10 mouse cellular contexts compared by ENCODE assay signal in the genomic region with DNA sequence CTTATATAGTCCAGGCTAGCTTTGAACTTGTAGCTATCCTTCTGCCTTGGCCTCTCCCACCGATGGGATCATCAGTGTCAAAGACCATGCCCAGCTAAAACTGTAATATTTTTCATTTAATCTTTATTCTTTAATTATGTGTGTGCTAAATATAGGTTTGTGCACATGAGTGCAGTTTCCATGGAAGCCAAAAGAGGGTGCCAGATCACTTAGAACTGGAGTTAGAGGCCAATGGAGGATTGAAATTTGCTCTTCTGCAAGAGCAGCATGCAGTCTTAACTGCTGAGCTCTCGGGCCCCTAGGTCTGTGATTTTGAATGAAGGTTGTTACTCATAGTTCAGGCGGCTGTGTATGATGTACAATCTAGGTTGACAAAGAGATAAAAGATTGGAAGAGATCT.
DNase-seq lines count a peak whose midpoint lies in the region; ATAC-seq lines count a peak whose summit lies in the region.
"Had no signal": no experiment of that assay in that cellular context is flagged by ENCODE, and none has a peak within 500 bp of the region (broad histone marks: within the 10 kb centered on the region; RNA-seq: fewer than 3 reads in every experiment).

No protein-coding gene starts in this region.

- DNase-seq in CD4-positive, CD25-positive, alpha-beta regulatory T cell, adult 2 months (ENCODE audit: low read depth, low spot score): peak; percentile 7
- DNase-seq in kidney, postnatal 10 days: peak; percentile 36
- no peak for DNase-seq in kidney, postnatal 14 days
- DNase-seq in MN1 (ENCODE audit: low spot score): peak; percentile 51
- DNase-seq in layer of hippocampus, postnatal 14 days (ENCODE audit: low spot score in 2 of 2): peak; percentile 9 to 20
- DNase-seq in spleen, adult 12 weeks (ENCODE audit: low spot score): no peak
- no peak for DNase-seq in spleen, postnatal 36 days (ENCODE audit: low spot score in 2 of 2)
- DNase-seq: adrenal gland, postnatal 14 days; lung, postnatal 4 days had no signal

- ATAC-seq in CD4-positive, CD25-positive, alpha-beta regulatory T cell, adult 4 months: no peak

Comparison
In these comparisons a context has a peak if more than half of its experiments do, and no peak if none do; other contexts are left out.
1. DNase-seq: peak in CD4-positive, CD25-positive, alpha-beta regulatory T cell, adult 2 months (single experiment), kidney, postnatal 10 days (single experiment), MN1 (single experiment) and layer of hippocampus, postnatal 14 days (2 of 2); none in kidney, postnatal 14 days (single experiment), spleen, adult 12 weeks (single experiment) and spleen, postnatal 36 days (0 of 2).